Mouse (Mus musculus): ENCODE results near the gene Olfr1231.

The Olfr1231 gene

DNA sequence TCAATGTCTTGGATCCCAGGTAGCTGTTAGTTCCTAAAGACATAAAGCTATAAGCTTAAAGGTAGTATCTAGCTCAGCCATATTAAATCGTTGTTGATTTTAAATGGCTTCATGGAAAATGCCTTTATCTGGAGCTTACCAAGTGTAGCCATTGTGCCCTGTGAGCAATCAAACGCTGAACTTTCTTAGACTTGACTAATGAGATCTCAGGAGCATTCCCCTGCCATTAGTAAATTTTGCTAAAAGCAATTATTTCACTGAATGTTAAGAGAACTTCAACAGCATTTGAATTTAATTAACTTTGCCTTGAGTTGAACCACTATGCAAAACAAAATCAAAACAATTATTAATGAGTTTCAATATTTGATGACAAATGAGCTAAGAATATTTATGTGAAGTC, at the start of gene Olfr1231:
Olfr1231 (minus strand) TSS at position 101 of the 400 bp plus-strand sequence.
- no peak for DNase-seq (ENCODE audit: low read depth, low spot score)
- no peaks in the 10 kb centered on the region for H3K27me3 ChIP-seq (ENCODE audit: control insufficient read depth, insufficient read depth, low read length, poor library complexity, severe bottlenecking)
- no peaks in the 10 kb centered on the region for H3K36me3 ChIP-seq (ENCODE audit: control insufficient read depth, insufficient read depth, low read length, poor library complexity, severe bottlenecking)

- no peaks in the 10 kb centered on the region for H3K36me3 ChIP-seq (ENCODE audit: control insufficient read depth, insufficient read depth, low read length, poor library complexity, severe bottlenecking)
- DNase-seq (ENCODE audit: low read depth, low spot score), result no peak
- no peaks in the 10 kb centered on the region for H3K27me3 ChIP-seq (ENCODE audit: control insufficient read depth, insufficient read depth, low read length, poor library complexity, severe bottlenecking)
These were observed 35.4 kb upstream of the Olfr1231 start, which contains the start of gene Olfr1233 for GRCm38 (mm10) chr2:89342298-89342697. Olfr1233 (minus strand) TSS chr2:89342398.

GRCm38 (mm10) chr2:89329575-89329974, 22.7 kb upstream of the Olfr1231 start, which contains the start of gene Olfr1232:
Olfr1232 (minus strand) TSS chr2:89329675.
- no peak for DNase-seq (ENCODE audit: low read depth, low spot score)
- H3K27me3 ChIP-seq (ENCODE audit: control insufficient read depth, insufficient read depth, low read length, poor library complexity, severe bottlenecking), result no peaks in the 10 kb centered on the region
- no peaks in the 10 kb centered on the region for H3K36me3 ChIP-seq (ENCODE audit: control insufficient read depth, insufficient read depth, low read length, poor library complexity, severe bottlenecking)

GRCm38 (mm10) chr2:89297168-89297567, 9.7 kb downstream of the Olfr1231 start, which contains the start of gene Olfr1230:
Olfr1230 (minus strand) TSS chr2:89297268.
- Histone ChIP-seq H3K27me3 (ENCODE audit: control insufficient read depth, insufficient read depth, low read length, poor library complexity, severe bottlenecking) (no peaks in the 10 kb centered on the region), H3K36me3 (ENCODE audit: control insufficient read depth, insufficient read depth, low read length, poor library complexity, severe bottlenecking) (no peaks in the 10 kb centered on the region)
- DNase-seq (ENCODE audit: low read depth, low spot score), result no peak

- Histone ChIP-seq H3K27me3 (ENCODE audit: control insufficient read depth, insufficient read depth, low read length, poor library complexity, severe bottlenecking) (no peaks in the 10 kb centered on the region), H3K36me3 (ENCODE audit: control insufficient read depth, insufficient read depth, low read length, poor library complexity, severe bottlenecking) (no peaks in the 10 kb centered on the region)
- DNase-seq (ENCODE audit: low read depth, low spot score), result no peak
These were observed 19.0 kb downstream of the Olfr1231 start, which contains the start of gene Olfr1229 for GRCm38 (mm10) chr2:89287914-89288313. Olfr1229 (minus strand) TSS chr2:89288014.

- Histone ChIP-seq H3K36me3 (ENCODE audit: control insufficient read depth, insufficient read depth, low read length, poor library complexity, severe bottlenecking) (no peaks in the 10 kb centered on the region), H3K27me3 (ENCODE audit: control insufficient read depth, insufficient read depth, low read length, poor library complexity, severe bottlenecking) (no peaks in the 10 kb centered on the region)
- no peak for DNase-seq (ENCODE audit: low read depth, low spot score)
These were observed 52.9 kb downstream of the Olfr1231 start, which contains the start of gene Olfr1228 for GRCm38 (mm10) chr2:89253962-89254361. Olfr1228 (minus strand) TSS chr2:89254062.
